Mouse (Mus musculus): Measurements from ENCODE around the gene Kbtbd4. TPM values are rescaled to one million over a fixed set of nuclear protein-coding genes. Genes with fewer than 3 reads are reported as not detected.

The Kbtbd4 gene
- total RNA-seq, 1 experiment, result 19.0 TPM

GRCm38 (mm10) chr2:90950582-90951194 is 46.1 kb downstream of the Kbtbd4 start:
- DNase-seq (ENCODE audit: low read depth, low spot score), result no peak
- H3K36me3 ChIP-seq (ENCODE audit: control insufficient read depth, insufficient read depth, low read length, poor library complexity, severe bottlenecking), result no peaks in the 10 kb centered on the region; the same call in 1 of the 2 replicates
- TF ChIP-seq CHD2 (IDR thresholded peaks at IDR 0.05; ENCODE audit: low read depth, low read length), result no peak
- no peak for TF ChIP-seq ZNF384 (IDR thresholded peaks at IDR 0.05; ENCODE audit: low read depth, low read length)
- H3K27ac ChIP-seq (ENCODE audit: insufficient read depth, low read depth, low read length, poor library complexity, severe bottlenecking), result no peak overlapping the region
- in situ Hi-C loops (cut with MboI; ENCODE audit: low sequenced_read_pairs in 2 of 2, unreplicated experiment in 2 of 2), result no loop called here
- no peak overlapping the region for H3K4me3 ChIP-seq (ENCODE audit: insufficient read depth in 1 of 2, low read depth in 1 of 2, low read length in 2 of 2, poor library complexity in 1 of 2, severe bottlenecking in 1 of 2)
- peaks cover 2 to 8% of the 10 kb centered on the region in 2 experiments; a peak in 2 of 4 replicates for H3K4me1 ChIP-seq (ENCODE audit: control insufficient read depth in 2 of 2, insufficient read depth in 2 of 2, low read length in 2 of 2, poor library complexity in 1 of 2)
- H3K9me3 ChIP-seq (ENCODE audit: control insufficient read depth, insufficient read depth, low read depth, low read length), result no peaks in the 10 kb centered on the region
- no peak overlapping the region for H3K9ac ChIP-seq (ENCODE audit: insufficient read depth, low read depth, low read length, poor library complexity, severe bottlenecking)

DNA sequence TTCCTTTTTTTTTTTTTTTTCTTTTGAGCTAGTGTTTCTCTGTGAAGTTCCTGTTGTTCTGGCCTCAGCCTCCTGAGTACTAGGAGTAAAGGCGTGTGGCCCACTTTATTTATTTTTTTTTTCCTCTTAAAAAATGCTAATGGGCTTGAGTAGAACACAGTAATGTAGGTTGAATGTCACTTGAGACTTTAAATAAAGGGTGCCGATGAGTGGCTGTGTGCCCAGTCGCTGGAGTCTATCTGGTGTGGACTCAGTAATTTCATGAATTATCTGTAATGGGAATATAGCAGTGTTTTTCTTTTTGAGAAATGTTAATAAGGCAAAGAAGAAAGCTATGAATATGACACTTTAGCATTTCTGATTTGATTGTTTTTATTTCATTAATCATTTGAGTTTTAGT is 48.9 kb downstream of the Kbtbd4 start:
- H3K4me3 ChIP-seq (ENCODE audit: insufficient read depth in 1 of 2, low read depth in 1 of 2, low read length in 2 of 2, poor library complexity in 1 of 2, severe bottlenecking in 1 of 2), result no peak overlapping the region
- no peak for TF ChIP-seq CHD2 (IDR thresholded peaks at IDR 0.05; ENCODE audit: low read depth, low read length)
- no peak for TF ChIP-seq MAFK (IDR thresholded peaks at IDR 0.05; ENCODE audit: insufficient read depth, low read depth, low read length)
- no peak for TF ChIP-seq ZNF384 (IDR thresholded peaks at IDR 0.05; ENCODE audit: low read depth, low read length)
- TF ChIP-seq HCFC1 (IDR thresholded peaks at IDR 0.05; ENCODE audit: borderline replicate concordance, insufficient read depth, low read length), result no peak
- TF ChIP-seq ZC3H11A (IDR thresholded peaks at IDR 0.05; ENCODE audit: borderline replicate concordance, low read depth, low read length), result no peak
- in situ Hi-C loops (cut with MboI; ENCODE audit: low sequenced_read_pairs in 2 of 2, unreplicated experiment in 2 of 2), result no loop called here
- H3K27ac ChIP-seq (ENCODE audit: insufficient read depth, low read depth, low read length, poor library complexity, severe bottlenecking), result no peak overlapping the region
- no peak overlapping the region for H3K9ac ChIP-seq (ENCODE audit: insufficient read depth, low read depth, low read length, poor library complexity, severe bottlenecking)
- DNase-seq (ENCODE audit: low read depth, low spot score), result no peak
- H3K9me3 ChIP-seq (ENCODE audit: control insufficient read depth, insufficient read depth, low read depth, low read length), result no peaks in the 10 kb centered on the region
- H3K4me1 ChIP-seq (ENCODE audit: control insufficient read depth in 2 of 2, insufficient read depth in 2 of 2, low read length in 2 of 2, poor library complexity in 1 of 2), result peaks cover 0 to 6% of the 10 kb centered on the region in 2 experiments; a peak in 1 of 4 replicates
- no peaks in the 10 kb centered on the region; the same call in 1 of the 2 replicates for H3K36me3 ChIP-seq (ENCODE audit: control insufficient read depth, insufficient read depth, low read length, poor library complexity, severe bottlenecking)

DNA sequence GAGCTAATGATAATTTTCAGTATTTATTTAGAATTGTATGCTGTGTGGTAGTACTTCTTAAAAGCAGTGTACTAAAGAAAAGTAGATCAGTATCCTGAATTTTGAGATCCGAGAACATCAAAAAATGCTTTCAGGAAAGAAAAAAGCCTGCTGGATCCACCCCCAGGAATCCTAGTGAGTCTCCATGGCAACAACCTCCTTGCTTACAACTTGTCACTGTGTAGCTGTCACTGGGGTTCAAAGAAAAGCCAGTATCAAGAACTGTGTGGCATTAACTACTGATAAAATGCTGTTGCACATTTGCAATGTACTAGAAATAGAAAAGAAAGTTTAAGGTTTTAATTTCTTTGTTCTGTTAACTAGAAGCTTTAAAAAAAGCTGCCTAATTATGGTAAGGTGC is 51.5 kb downstream of the Kbtbd4 start:
- TF ChIP-seq HCFC1 (IDR thresholded peaks at IDR 0.05; ENCODE audit: borderline replicate concordance, insufficient read depth, low read length), result no peak
- no peak for TF ChIP-seq CHD2 (IDR thresholded peaks at IDR 0.05; ENCODE audit: low read depth, low read length)
- TF ChIP-seq MAFK (IDR thresholded peaks at IDR 0.05; ENCODE audit: insufficient read depth, low read depth, low read length), result no peak
- TF ChIP-seq ZC3H11A (IDR thresholded peaks at IDR 0.05; ENCODE audit: borderline replicate concordance, low read depth, low read length), result no peak
- no peak for TF ChIP-seq ZNF384 (IDR thresholded peaks at IDR 0.05; ENCODE audit: low read depth, low read length)
- no peaks in the 10 kb centered on the region; the same call in 1 of the 2 replicates for H3K36me3 ChIP-seq (ENCODE audit: control insufficient read depth, insufficient read depth, low read length, poor library complexity, severe bottlenecking)
- H3K4me3 ChIP-seq (ENCODE audit: insufficient read depth in 1 of 2, low read depth in 1 of 2, low read length in 2 of 2, poor library complexity in 1 of 2, severe bottlenecking in 1 of 2), result no peak overlapping the region
- H3K4me1 ChIP-seq (ENCODE audit: control insufficient read depth in 2 of 2, insufficient read depth in 2 of 2, low read length in 2 of 2, poor library complexity in 1 of 2), result peaks cover 0 to 2% of the 10 kb centered on the region in 2 experiments; a peak in 2 of 4 replicates
- H3K9me3 ChIP-seq (ENCODE audit: control insufficient read depth, insufficient read depth, low read depth, low read length), result no peaks in the 10 kb centered on the region
- no peak for DNase-seq (ENCODE audit: low read depth, low spot score)
- H3K27ac ChIP-seq (ENCODE audit: insufficient read depth, low read depth, low read length, poor library complexity, severe bottlenecking), result no peak overlapping the region
- no peak overlapping the region for H3K9ac ChIP-seq (ENCODE audit: insufficient read depth, low read depth, low read length, poor library complexity, severe bottlenecking)
- in situ Hi-C loops (cut with MboI; ENCODE audit: low sequenced_read_pairs in 2 of 2, unreplicated experiment in 2 of 2), result no loop called here

GRCm38 (mm10) chr2:90958856-90959255 is 54.3 kb downstream of the Kbtbd4 start:
- H3K4me1 ChIP-seq (ENCODE audit: control insufficient read depth in 2 of 2, insufficient read depth in 2 of 2, low read length in 2 of 2, poor library complexity in 1 of 2), result no peaks in the 10 kb centered on the region; a peak in 1 of 4 replicates
- H3K9ac ChIP-seq (ENCODE audit: insufficient read depth, low read depth, low read length, poor library complexity, severe bottlenecking), result no peak overlapping the region
- no peak overlapping the region for H3K27ac ChIP-seq (ENCODE audit: insufficient read depth, low read depth, low read length, poor library complexity, severe bottlenecking)
- no peaks in the 10 kb centered on the region; the same call in 1 of the 2 replicates for H3K36me3 ChIP-seq (ENCODE audit: control insufficient read depth, insufficient read depth, low read length, poor library complexity, severe bottlenecking)
- no peak for DNase-seq (ENCODE audit: low read depth, low spot score)
- in situ Hi-C loops (cut with MboI; ENCODE audit: low sequenced_read_pairs in 2 of 2, unreplicated experiment in 2 of 2), result no loop called here
- H3K4me3 ChIP-seq (ENCODE audit: insufficient read depth in 1 of 2, low read depth in 1 of 2, low read length in 2 of 2, poor library complexity in 1 of 2, severe bottlenecking in 1 of 2), result no peak overlapping the region
- H3K9me3 ChIP-seq (ENCODE audit: control insufficient read depth, insufficient read depth, low read depth, low read length), result no peaks in the 10 kb centered on the region
- no peak for TF ChIP-seq HCFC1 (IDR thresholded peaks at IDR 0.05; ENCODE audit: borderline replicate concordance, insufficient read depth, low read length)
- TF ChIP-seq ZC3H11A (IDR thresholded peaks at IDR 0.05; ENCODE audit: borderline replicate concordance, low read depth, low read length), result no peak
- no peak for TF ChIP-seq CHD2 (IDR thresholded peaks at IDR 0.05; ENCODE audit: low read depth, low read length)
- TF ChIP-seq MAFK (IDR thresholded peaks at IDR 0.05; ENCODE audit: insufficient read depth, low read depth, low read length), result no peak
- TF ChIP-seq ZNF384 (IDR thresholded peaks at IDR 0.05; ENCODE audit: low read depth, low read length), result no peak

Measured in ES-E14 (cell line).